Mouse (Mus musculus): ENCODE data around the gene Samd13.

DNA sequence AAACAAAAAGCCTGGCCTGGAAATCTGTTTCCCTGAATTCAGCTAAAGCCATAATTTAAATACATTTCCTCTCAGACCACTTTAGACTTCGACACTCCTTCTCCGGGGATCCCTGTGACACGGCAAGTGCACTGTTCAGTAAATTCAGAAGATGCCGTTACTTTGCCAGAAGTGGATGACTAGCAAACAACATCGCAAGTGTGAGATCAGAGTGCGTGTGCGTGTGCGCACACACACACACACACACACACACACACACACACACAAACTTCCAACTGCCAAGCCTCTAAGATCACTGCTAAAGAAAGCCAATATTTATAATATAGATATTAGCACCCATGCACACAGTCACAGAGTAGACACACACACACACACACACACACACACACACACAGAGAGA lies 3.7 kb downstream of the Samd13 start:
- TF ChIP-seq CTCF (IDR thresholded peaks at IDR 0.05; ENCODE audit: low read depth, low read length) (no peak), GATA2 (IDR thresholded peaks at IDR 0.05; ENCODE audit: borderline replicate concordance, low read depth, low read length) (no peak)

All from G1E (cell line).